Mouse (Mus musculus): Measurements from ENCODE around the gene Rad51b.

The Rad51b gene

GRCm38 (mm10) chr12:79441210-79442005 is 144.3 kb downstream of the Rad51b start:
- no peak for DNase-seq

- no peak for DNase-seq
Measured at GRCm38 (mm10) chr12:79442126-79442525, 145.0 kb downstream of the Rad51b start.

- DNase-seq = no peak
Measured at GRCm38 (mm10) chr12:79442836-79443390, 145.8 kb downstream of the Rad51b start.

- no peak for DNase-seq
Measured at GRCm38 (mm10) chr12:79444646-79445045, 147.6 kb downstream of the Rad51b start.

- DNase-seq = no peak
Measured at GRCm38 (mm10) chr12:79447039-79447438, 150.0 kb downstream of the Rad51b start.

GRCm38 (mm10) chr12:79449817-79450411 is 152.8 kb downstream of the Rad51b start:
- no peak for DNase-seq

GRCm38 (mm10) chr12:79452882-79453281 is 155.8 kb downstream of the Rad51b start:
- DNase-seq = no peak

- no peak for DNase-seq
Measured at GRCm38 (mm10) chr12:79454017-79454416, 156.9 kb downstream of the Rad51b start.

GRCm38 (mm10) chr12:79455061-79455847 is 158.2 kb downstream of the Rad51b start:
- no peak for DNase-seq

- no peak for DNase-seq
Measured at GRCm38 (mm10) chr12:79455848-79456164, 158.7 kb downstream of the Rad51b start.

- DNase-seq = no peak
Measured at GRCm38 (mm10) chr12:79456251-79456650, 159.2 kb downstream of the Rad51b start.

GRCm38 (mm10) chr12:79463371-79463770 is 166.3 kb downstream of the Rad51b start:
- no peak for DNase-seq

- DNase-seq = no peak
Measured at GRCm38 (mm10) chr12:79470113-79470512, 173.0 kb downstream of the Rad51b start.

GRCm38 (mm10) chr12:79471868-79472267 is 174.8 kb downstream of the Rad51b start:
- DNase-seq = no peak

GRCm38 (mm10) chr12:79476413-79477046 is 179.4 kb downstream of the Rad51b start:
- no peak for DNase-seq

- DNase-seq = no peak
Measured at GRCm38 (mm10) chr12:79478816-79479215, 181.7 kb downstream of the Rad51b start.

GRCm38 (mm10) chr12:79485501-79485900 is 188.4 kb downstream of the Rad51b start:
- no peak for DNase-seq

- DNase-seq = no peak
Measured at GRCm38 (mm10) chr12:79488590-79489242, 191.6 kb downstream of the Rad51b start.

GRCm38 (mm10) chr12:79490626-79491025 is 193.5 kb downstream of the Rad51b start:
- no peak for DNase-seq

- no peak for DNase-seq
Measured at GRCm38 (mm10) chr12:79492175-79492574, 195.1 kb downstream of the Rad51b start.

- DNase-seq = no peak
Measured at GRCm38 (mm10) chr12:79492613-79493012, 195.5 kb downstream of the Rad51b start.

GRCm38 (mm10) chr12:79493481-79493880 is 196.4 kb downstream of the Rad51b start:
- no peak for DNase-seq
